Mouse (Mus musculus): ENCODE data around the gene Dnah5. TPM values are rescaled to one million over a fixed set of nuclear protein-coding genes. Genes with fewer than 3 reads are reported as not detected.

The Dnah5 gene
- total and polyA plus RNA-seq, 2 experiments from 2014 or later, result 0.24 to 2.0 TPM

- no peaks in the 10 kb centered on the region for H3K27me3 ChIP-seq (ENCODE audit: insufficient read depth, low read length)
- no peaks in the 10 kb centered on the region for H3K4me1 ChIP-seq (ENCODE audit: insufficient read depth)
- H3K27ac ChIP-seq (ENCODE audit: low read depth, low read length), result no peak overlapping the region
- WGBS, result 67% methylated on average over 3 of the region's 3 CpGs
- no peak overlapping the region for H3K9ac ChIP-seq
- no peak overlapping the region for H3K4me2 ChIP-seq (ENCODE audit: low read depth)
- no peaks in the 10 kb centered on the region for H3K9me3 ChIP-seq (ENCODE audit: low read length)
- TF ChIP-seq CTCF (IDR thresholded peaks at IDR 0.05; ENCODE audit: low read depth), result no peak
- H3K36me3 ChIP-seq (ENCODE audit: insufficient read depth), result no peaks in the 10 kb centered on the region
- peak; percentile 92 for ATAC-seq
- H3K4me3 ChIP-seq (ENCODE audit: low read depth, low read length), result no peak overlapping the region
- DNase-seq, result peak; percentile 76
These were observed 263.2 kb downstream of the Dnah5 start for GRCm38 (mm10) chr15:28466591-28467247.

- no peak for TF ChIP-seq CTCF (IDR thresholded peaks at IDR 0.05; ENCODE audit: low read depth)
- 73% methylated on average over 6 of the region's 6 CpGs for WGBS
- Histone ChIP-seq H3K9ac (no peak overlapping the region), H3K27ac (ENCODE audit: low read depth, low read length) (no peak overlapping the region), H3K27me3 (ENCODE audit: insufficient read depth, low read length) (no peaks in the 10 kb centered on the region), H3K4me2 (ENCODE audit: low read depth) (no peak overlapping the region), H3K9me3 (ENCODE audit: low read length) (no peaks in the 10 kb centered on the region), H3K4me3 (ENCODE audit: low read depth, low read length) (no peak overlapping the region), H3K4me1 (ENCODE audit: insufficient read depth) (no peaks in the 10 kb centered on the region), H3K36me3 (ENCODE audit: insufficient read depth) (no peaks in the 10 kb centered on the region)
- no peak for ATAC-seq
- no peak for DNase-seq
These were observed 270.3 kb downstream of the Dnah5 start for GRCm38 (mm10) chr15:28473749-28474390.

- H3K27me3 ChIP-seq (ENCODE audit: insufficient read depth, low read length), result no peaks in the 10 kb centered on the region
- 46% methylated on average over 4 of the region's 4 CpGs for WGBS
- no peak overlapping the region for H3K9ac ChIP-seq
- TF ChIP-seq CTCF (IDR thresholded peaks at IDR 0.05; ENCODE audit: low read depth), result peak; percentile 62
- DNase-seq (peak; percentile 62), ATAC-seq (peak; percentile 66; the same call in 1 of the 2 replicates)
- no peaks in the 10 kb centered on the region for H3K9me3 ChIP-seq (ENCODE audit: low read length)
- no peaks in the 10 kb centered on the region for H3K4me1 ChIP-seq (ENCODE audit: insufficient read depth)
- H3K4me2 ChIP-seq (ENCODE audit: low read depth), result no peak overlapping the region
- no peak overlapping the region for H3K4me3 ChIP-seq (ENCODE audit: low read depth, low read length)
- no peak overlapping the region for H3K27ac ChIP-seq (ENCODE audit: low read depth, low read length)
- H3K36me3 ChIP-seq (ENCODE audit: insufficient read depth), result no peaks in the 10 kb centered on the region
These were observed 299.3 kb downstream of the Dnah5 start for GRCm38 (mm10) chr15:28502820-28503219.

- TF ChIP-seq CTCF (IDR thresholded peaks at IDR 0.05; ENCODE audit: low read depth), result no peak
- Histone ChIP-seq H3K9ac (no peak overlapping the region), H3K27me3 (ENCODE audit: insufficient read depth, low read length) (no peaks in the 10 kb centered on the region), H3K9me3 (ENCODE audit: low read length) (no peaks in the 10 kb centered on the region), H3K4me2 (ENCODE audit: low read depth) (no peak overlapping the region), H3K36me3 (ENCODE audit: insufficient read depth) (no peaks in the 10 kb centered on the region), H3K4me1 (ENCODE audit: insufficient read depth) (no peaks in the 10 kb centered on the region), H3K27ac (ENCODE audit: low read depth, low read length) (no peak overlapping the region), H3K4me3 (ENCODE audit: low read depth, low read length) (no peak overlapping the region)
- DNase-seq (no peak), ATAC-seq (no peak)
- 64% methylated on average over 4 of the region's 4 CpGs for WGBS
These were observed 311.6 kb downstream of the Dnah5 start for GRCm38 (mm10) chr15:28515176-28515575.

Other genes starting within 250 kb of the Dnah5 start
- 206 and 214 TPM in 2 replicates for gene Trio, start 177.9 kb upstream of the Dnah5 start, total RNA-seq (2014; rRNA removed)
- 14.1 and 21.9 TPM in 2 replicates for gene Trio, start 177.9 kb upstream of the Dnah5 start, polyA plus RNA-seq (2015; fragmentation: Nextera tagmentation; extraction: Ambion mirVana)